Mouse (Mus musculus): ENCODE results near the gene Rap1gap2. TPM values are rescaled to one million over a fixed set of nuclear protein-coding genes. Genes with fewer than 3 reads are reported as not detected.

The Rap1gap2 gene
- polyA plus RNA-seq, 1 experiment from 2014 or later: 11.4 TPM

DNA sequence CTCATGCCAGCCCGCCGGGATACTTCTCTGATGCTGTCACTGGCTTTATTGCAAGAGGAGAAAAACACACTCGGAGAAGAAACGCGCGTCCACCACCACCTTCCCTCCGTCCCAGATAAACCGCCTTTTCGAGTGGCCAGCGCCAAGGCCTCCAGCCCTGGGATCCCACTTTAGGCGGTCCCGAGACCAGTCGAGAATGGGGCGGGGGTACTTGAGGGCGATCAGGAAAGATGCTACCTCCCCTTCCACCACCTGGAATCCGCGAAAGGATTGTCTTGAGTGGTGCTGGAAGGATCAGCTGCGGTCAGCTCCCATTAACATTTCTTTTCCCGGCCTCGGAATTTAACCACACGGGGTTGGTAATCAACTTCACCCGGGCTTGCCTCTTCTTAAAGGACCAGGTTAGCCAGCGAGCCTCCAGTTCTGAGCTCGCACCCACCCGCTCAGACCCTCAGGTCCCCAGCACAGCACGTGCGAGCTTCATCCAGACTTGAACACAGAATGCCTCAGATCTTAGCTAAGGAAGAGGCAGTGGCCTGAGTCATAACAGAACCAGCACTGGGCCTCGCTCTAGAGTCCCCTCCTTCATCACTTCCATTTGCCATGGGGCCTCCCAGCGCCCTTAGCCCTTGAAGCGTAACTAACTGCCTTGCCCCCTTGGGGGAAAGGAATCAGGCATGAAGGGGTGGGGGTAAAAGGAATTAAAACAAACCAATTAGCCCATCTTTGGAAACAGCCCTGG, 87.3 kb downstream of the Rap1gap2 start:
- WGBS: 7% methylated on average over 30 of the region's 30 CpGs
- ATAC-seq (replicated peaks; ENCODE audit: low FRiP score, low read depth): peak; percentile 14; the same call in 1 of the 2 replicates

DNA sequence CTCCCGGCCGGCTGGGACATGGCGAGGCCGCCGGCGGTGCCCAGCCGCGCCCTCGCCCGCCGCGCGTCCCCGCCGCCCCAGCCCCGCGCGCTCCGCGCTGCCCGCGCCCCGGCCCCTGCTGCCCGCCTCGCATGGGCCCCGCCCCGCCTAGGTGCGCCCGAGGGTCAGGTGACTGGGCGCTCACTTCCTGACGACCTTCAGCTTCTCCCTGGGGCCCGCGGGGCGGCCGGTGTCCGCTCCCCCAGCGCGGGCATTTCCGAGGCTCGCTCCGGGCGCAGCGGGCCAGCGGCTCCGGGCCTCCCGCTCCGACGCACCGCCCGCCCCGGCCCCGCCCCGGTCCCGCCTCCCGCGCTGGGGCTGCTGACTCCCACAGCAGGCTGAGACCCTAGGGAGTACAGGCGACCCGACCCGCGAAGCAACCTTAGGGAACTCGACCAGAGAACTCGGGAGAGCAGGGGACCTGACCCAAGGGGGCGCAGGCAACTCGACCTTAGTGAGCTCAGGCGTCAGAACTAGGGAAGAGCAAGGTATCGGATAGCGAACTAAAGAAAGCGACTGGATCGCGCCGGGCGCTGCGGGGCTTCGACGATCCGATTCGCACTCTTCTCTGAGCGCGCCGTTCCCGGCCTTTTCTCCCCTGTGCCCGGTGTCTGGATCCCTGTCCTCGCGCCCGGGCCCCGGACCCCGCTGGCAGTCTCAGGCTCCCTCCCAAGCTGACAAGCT, 88.1 kb downstream of the Rap1gap2 start:
- peak overlapping the region; percentile 69 for H3K9ac ChIP-seq (ENCODE audit: low read depth, low read length)

More for the DNA sequence above, 87.3 kb downstream of the Rap1gap2 start:
- TF ChIP-seq CTCF (IDR thresholded peaks at IDR 0.05; ENCODE audit: low read depth): no peak
- H3K4me2 ChIP-seq (ENCODE audit: low read length): peak overlapping the region; percentile 73
- H3K36me3 ChIP-seq (ENCODE audit: insufficient read depth, low read length): no peaks in the 10 kb centered on the region
- peak overlapping the region; percentile 69 for H3K9ac ChIP-seq (ENCODE audit: low read depth, low read length)
- H3K27me3 ChIP-seq (ENCODE audit: insufficient read depth, low read length): no peaks in the 10 kb centered on the region
- H3K9me3 ChIP-seq (replicated peaks; ENCODE audit: low read length): no peaks in the 10 kb centered on the region
- H3K27ac ChIP-seq: peak overlapping the region; percentile 89
- DNase-seq (ENCODE audit: low spot score): peak; percentile 27
- peak overlapping the region; percentile 45 for H3K4me3 ChIP-seq (replicated peaks; ENCODE audit: low read depth, low read length)
- peaks cover 26% of the 10 kb centered on the region; the same call in 1 of the 2 replicates for H3K4me1 ChIP-seq (replicated peaks; ENCODE audit: insufficient read depth, low read length)

DNA sequence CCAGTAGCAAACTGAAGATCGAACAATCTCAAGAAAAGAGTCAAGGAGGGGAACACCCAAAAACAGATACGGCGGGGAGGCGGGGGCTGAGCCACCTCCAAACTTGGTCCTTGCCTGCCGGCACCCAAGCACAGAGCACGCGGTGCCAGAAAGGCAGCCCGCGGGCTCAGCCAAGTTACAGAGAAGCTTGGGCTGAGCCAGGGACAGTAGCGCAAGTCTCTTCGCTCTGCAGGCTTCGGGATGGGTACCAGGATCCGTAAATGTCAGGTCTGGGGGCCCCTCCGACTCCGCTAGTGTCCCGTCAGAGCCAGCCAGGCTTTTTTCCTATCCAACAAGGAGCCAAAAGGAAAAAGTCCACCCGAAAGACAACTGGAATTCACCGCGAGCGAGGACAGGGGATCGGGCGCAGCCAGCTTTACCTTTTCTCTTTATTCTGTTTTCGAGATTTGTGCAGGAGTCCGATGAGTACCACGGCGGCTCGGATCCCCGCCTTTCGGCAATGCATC, 88.7 kb downstream of the Rap1gap2 start:
- WGBS: under 1% methylated on average over 29 of the region's 29 CpGs
- peak overlapping the region; percentile 45 for H3K4me3 ChIP-seq (replicated peaks; ENCODE audit: low read depth, low read length)
- H3K27ac ChIP-seq: peak overlapping the region; percentile 89
- H3K27me3 ChIP-seq (ENCODE audit: insufficient read depth, low read length): no peaks in the 10 kb centered on the region
- peak overlapping the region; percentile 69 for H3K9ac ChIP-seq (ENCODE audit: low read depth, low read length)
- peaks cover 25% of the 10 kb centered on the region; the same call in 1 of the 2 replicates for H3K4me1 ChIP-seq (replicated peaks; ENCODE audit: insufficient read depth, low read length)
- ATAC-seq (replicated peaks; ENCODE audit: low FRiP score, low read depth): no peak
- no peak for TF ChIP-seq CTCF (IDR thresholded peaks at IDR 0.05; ENCODE audit: low read depth)
- no peaks in the 10 kb centered on the region for H3K9me3 ChIP-seq (replicated peaks; ENCODE audit: low read length)
- peak overlapping the region; percentile 73 for H3K4me2 ChIP-seq (ENCODE audit: low read length)
- no peaks in the 10 kb centered on the region for H3K36me3 ChIP-seq (ENCODE audit: insufficient read depth, low read length)
- DNase-seq (ENCODE audit: low spot score): no peak

More for the DNA sequence above, 88.1 kb downstream of the Rap1gap2 start:
- peaks cover 26% of the 10 kb centered on the region; the same call in 1 of the 2 replicates for H3K4me1 ChIP-seq (replicated peaks; ENCODE audit: insufficient read depth, low read length)
- no peaks in the 10 kb centered on the region for H3K9me3 ChIP-seq (replicated peaks; ENCODE audit: low read length)
- H3K4me3 ChIP-seq (replicated peaks; ENCODE audit: low read depth, low read length): peak overlapping the region; percentile 45
- H3K27me3 ChIP-seq (ENCODE audit: insufficient read depth, low read length): no peaks in the 10 kb centered on the region
- 0% methylated on average over 77 of the region's 87 CpGs for WGBS
- peak; percentile 60 for ATAC-seq (replicated peaks; ENCODE audit: low FRiP score, low read depth)
- peak; percentile 57 for DNase-seq (ENCODE audit: low spot score)
- no peak for TF ChIP-seq CTCF (IDR thresholded peaks at IDR 0.05; ENCODE audit: low read depth)
- H3K27ac ChIP-seq: peak overlapping the region; percentile 89
- no peaks in the 10 kb centered on the region for H3K36me3 ChIP-seq (ENCODE audit: insufficient read depth, low read length)
- peak overlapping the region; percentile 73 for H3K4me2 ChIP-seq (ENCODE audit: low read length)

DNA sequence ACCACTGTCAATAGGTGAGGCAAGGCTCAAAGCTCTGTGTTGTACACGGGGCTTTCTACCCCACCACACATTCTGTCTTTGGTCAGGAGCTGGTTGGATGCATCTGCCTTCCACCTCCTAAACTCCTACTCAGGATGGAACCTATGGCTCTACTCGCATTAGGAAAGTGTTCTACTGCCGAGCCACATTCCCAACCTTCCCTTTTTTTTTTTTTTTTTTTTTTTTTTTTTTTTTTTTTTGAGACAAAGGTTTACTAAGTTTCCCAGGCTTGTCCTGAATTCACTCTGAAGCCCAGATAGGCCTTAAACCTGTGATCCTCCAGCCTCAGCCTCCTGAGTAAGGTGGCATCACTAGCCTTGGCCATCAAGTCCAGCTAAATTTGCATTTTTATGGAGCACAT, 90.5 kb downstream of the Rap1gap2 start:
- H3K27ac ChIP-seq: no peak overlapping the region
- no peaks in the 10 kb centered on the region for H3K36me3 ChIP-seq (ENCODE audit: insufficient read depth, low read length)
- no peak for TF ChIP-seq CTCF (IDR thresholded peaks at IDR 0.05; ENCODE audit: low read depth)
- H3K9ac ChIP-seq (ENCODE audit: low read depth, low read length): no peak overlapping the region
- no peak for ATAC-seq (replicated peaks; ENCODE audit: low FRiP score, low read depth)
- 87% methylated on average over 3 of the region's 3 CpGs for WGBS
- no peak overlapping the region for H3K4me2 ChIP-seq (ENCODE audit: low read length)
- no peak overlapping the region for H3K4me3 ChIP-seq (replicated peaks; ENCODE audit: low read depth, low read length)
- no peak for DNase-seq (ENCODE audit: low spot score)
- H3K27me3 ChIP-seq (ENCODE audit: insufficient read depth, low read length): no peaks in the 10 kb centered on the region
- H3K4me1 ChIP-seq (replicated peaks; ENCODE audit: insufficient read depth, low read length): peaks cover 16% of the 10 kb centered on the region; the same call in 1 of the 2 replicates
- H3K9me3 ChIP-seq (replicated peaks; ENCODE audit: low read length): no peaks in the 10 kb centered on the region

DNA sequence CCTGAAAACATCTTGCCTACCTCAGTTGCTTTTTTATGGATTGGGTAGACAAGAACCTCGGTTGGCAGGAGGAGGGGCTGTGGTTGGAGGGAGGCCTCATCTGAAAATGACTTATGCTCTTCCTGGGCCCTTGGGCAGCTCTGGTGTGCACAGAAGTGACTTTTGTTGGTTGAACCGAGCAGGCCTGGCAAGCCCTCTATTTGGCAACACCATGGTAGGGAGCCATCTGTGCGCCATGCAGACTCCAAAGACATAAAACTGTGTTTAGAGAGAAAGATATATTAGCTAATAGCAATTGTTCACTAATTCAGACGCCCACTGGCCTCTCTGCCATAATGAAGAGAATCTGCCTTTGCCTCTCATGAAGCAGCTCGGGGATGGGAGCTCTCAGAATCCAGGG, 94.6 kb downstream of the Rap1gap2 start:
- WGBS: 58% methylated on average over 5 of the region's 5 CpGs
- no peak overlapping the region for H3K4me2 ChIP-seq (ENCODE audit: low read length)
- DNase-seq (ENCODE audit: low spot score): no peak
- no peaks in the 10 kb centered on the region for H3K9me3 ChIP-seq (replicated peaks; ENCODE audit: low read length)
- no peak for ATAC-seq (replicated peaks; ENCODE audit: low FRiP score, low read depth)
- no peak overlapping the region for H3K27ac ChIP-seq
- no peak for TF ChIP-seq CTCF (IDR thresholded peaks at IDR 0.05; ENCODE audit: low read depth)
- H3K4me3 ChIP-seq (replicated peaks; ENCODE audit: low read depth, low read length): no peak overlapping the region
- no peaks in the 10 kb centered on the region for H3K27me3 ChIP-seq (ENCODE audit: insufficient read depth, low read length)
- 0 out of 2 replicates have a peak, but pooled peaks cover 3% of the 10 kb centered on the region for H3K4me1 ChIP-seq (replicated peaks; ENCODE audit: insufficient read depth, low read length)
- H3K9ac ChIP-seq (ENCODE audit: low read depth, low read length): no peak overlapping the region
- H3K36me3 ChIP-seq (ENCODE audit: insufficient read depth, low read length): no peaks in the 10 kb centered on the region

DNA sequence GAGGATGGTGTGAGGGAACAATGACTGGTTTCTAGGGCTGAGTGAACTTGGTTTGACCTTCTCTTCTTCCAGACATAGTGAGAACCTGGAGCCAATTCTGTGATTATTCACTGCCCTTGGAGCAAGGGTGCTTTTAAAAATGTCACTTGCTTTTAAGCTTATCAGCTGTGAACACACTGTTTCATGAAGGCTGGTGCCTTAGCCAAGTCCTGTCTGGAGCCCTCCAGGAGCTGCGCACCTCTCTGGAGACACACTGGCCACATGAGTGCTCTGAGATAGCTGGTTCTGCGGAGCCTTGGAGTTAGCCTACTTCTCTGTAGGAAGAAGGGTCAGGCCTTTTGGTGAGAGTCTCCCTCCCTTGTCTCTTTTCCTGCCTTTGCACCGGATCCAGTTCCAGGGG, 95.7 kb downstream of the Rap1gap2 start:
- Histone ChIP-seq H3K9ac (ENCODE audit: low read depth, low read length) (no peak overlapping the region), H3K27me3 (ENCODE audit: insufficient read depth, low read length) (no peaks in the 10 kb centered on the region), H3K4me1 (replicated peaks; ENCODE audit: insufficient read depth, low read length) (0 out of 2 replicates have a peak, but pooled peaks cover 3% of the 10 kb centered on the region), H3K9me3 (replicated peaks; ENCODE audit: low read length) (no peaks in the 10 kb centered on the region), H3K4me2 (ENCODE audit: low read length) (no peak overlapping the region), H3K36me3 (ENCODE audit: insufficient read depth, low read length) (no peaks in the 10 kb centered on the region), H3K4me3 (replicated peaks; ENCODE audit: low read depth, low read length) (no peak overlapping the region), H3K27ac (no peak overlapping the region)
- no peak for ATAC-seq (replicated peaks; ENCODE audit: low FRiP score, low read depth)
- no peak for DNase-seq (ENCODE audit: low spot score)
- no peak for TF ChIP-seq CTCF (IDR thresholded peaks at IDR 0.05; ENCODE audit: low read depth)
- 63% methylated on average over 3 of the region's 3 CpGs for WGBS

Data from kidney, postnatal 0 days (tissue).